Mouse (Mus musculus) mesoderm, embryonic 11.5 days (tissue): ENCODE measurements at regions not wholly inside any gene's neighbourhood (a gene's known extent, or its start where the extent isn't known, plus 50 kb on each side); places are given as distances from the start of the nearest gene placed in this dataset.
"Not testable (repeated sequence)": the region's sequence is repeated elsewhere in the genome, so short reads cannot be mapped to it uniquely, and the experiment has no call there.

Experiments used
- DNase-seq: peaks from one replicate; pipeline ENCODE4 v3.0.0-alpha.2; 2012; ENCODE audit warnings: low read depth, low spot score

GRCm38 (mm10) chr13:83744110-83744752, 240.4 kb downstream of the Mef2c start:
- DNase-seq = no peak

- DNase-seq = peak; percentile 90
Observed at GRCm38 (mm10) chr13:83744981-83745555, 241.2 kb downstream of the Mef2c start.

- DNase-seq = no peak
Observed at GRCm38 (mm10) chr13:83745961-83746360, 242.1 kb downstream of the Mef2c start.

GRCm38 (mm10) chr13:83747671-83748070, 243.8 kb downstream of the Mef2c start:
- no peak for DNase-seq

- no peak for DNase-seq
Observed at GRCm38 (mm10) chr13:83749376-83750150, 245.7 kb downstream of the Mef2c start.

- DNase-seq = no peak
Observed at GRCm38 (mm10) chr13:83750437-83750836, 246.6 kb downstream of the Mef2c start.

- no peak for DNase-seq
Observed at GRCm38 (mm10) chr13:83760387-83761170, 256.7 kb downstream of the Mef2c start.

GRCm38 (mm10) chr13:83762484-83762883, 258.6 kb downstream of the Mef2c start:
- DNase-seq = no peak

- DNase-seq = not testable (repeated sequence)
Observed at GRCm38 (mm10) chr13:83763288-83763687, 259.5 kb downstream of the Mef2c start.

GRCm38 (mm10) chr13:83785643-83786042, 281.8 kb downstream of the Mef2c start:
- DNase-seq = no peak

GRCm38 (mm10) chr13:83809535-83809934, 305.7 kb downstream of the Mef2c start:
- no peak for DNase-seq

- DNase-seq = no peak
Observed at GRCm38 (mm10) chr13:83820291-83820690, 316.5 kb downstream of the Mef2c start.

- no peak for DNase-seq
Observed at GRCm38 (mm10) chr13:83820721-83821120, 316.9 kb downstream of the Mef2c start.

- no peak for DNase-seq
Observed at GRCm38 (mm10) chr13:83824926-83825325, 321.1 kb downstream of the Mef2c start.

- DNase-seq = peak; percentile 20
Observed at GRCm38 (mm10) chr13:83826841-83827463, 323.1 kb downstream of the Mef2c start.

GRCm38 (mm10) chr13:83865932-83866685, 356.0 kb upstream of the Tmem161b start:
- no peak for DNase-seq

- no peak for DNase-seq
Observed at GRCm38 (mm10) chr13:83867211-83867610, 354.9 kb upstream of the Tmem161b start.

GRCm38 (mm10) chr13:83867831-83868473, 354.1 kb upstream of the Tmem161b start:
- no peak for DNase-seq

- peak; percentile 53 for DNase-seq
Observed at GRCm38 (mm10) chr13:83868922-83869321, 353.2 kb upstream of the Tmem161b start.

GRCm38 (mm10) chr13:83872143-83872819, 349.8 kb upstream of the Tmem161b start:
- DNase-seq = no peak
